Mouse (Mus musculus) small intestine, adult 2 months (tissue): ENCODE results near the gene Kat6b. TPM values are rescaled to one million over a fixed set of nuclear protein-coding genes. Genes with fewer than 3 reads are reported as not detected.
"Not testable (repeated sequence)": the region's sequence is repeated elsewhere in the genome, so short reads cannot be mapped to it uniquely, and the experiment has no call there.

Source experiments
- H3K27ac ChIP-seq: fragments of 200-500 bp; 2 replicates; pipeline ENCODE4 v1.5.1; 2012; ENCODE audit warnings: low read depth, low read length, control low read depth, inconsistent platforms; ENCODE audit not compliant: insufficient read depth
- H3K27me3 ChIP-seq: fragments of 200-500 bp; 2 replicates; pipeline ENCODE4 v1.6.1; 2012; ENCODE audit warnings: mild to moderate bottlenecking, moderate library complexity, low read length, inconsistent platforms; ENCODE audit not compliant: control insufficient read depth, insufficient read depth
- H3K36me3 ChIP-seq: fragments of 200-500 bp; 2 replicates; pipeline ENCODE4 v1.6.1; 2012; ENCODE audit warnings: mild to moderate bottlenecking, low read length, control low read depth, inconsistent platforms; ENCODE audit not compliant: control insufficient read depth, insufficient read depth
- H3K4me1 ChIP-seq: fragments of 200-500 bp; 2 replicates; pipeline ENCODE4 v1.6.1; 2012; ENCODE audit warnings: low read length, inconsistent platforms, mixed read lengths; ENCODE audit not compliant: control insufficient read depth, insufficient read depth, insufficient read length
- H3K4me3 ChIP-seq: fragments of 200-500 bp; 2 replicates; pipeline ENCODE4 v1.5.1; 2012; ENCODE audit warnings: low read depth, mild to moderate bottlenecking, control low read depth, inconsistent platforms, low read length, moderate library complexity
- CTCF ChIP-seq: fragments of 200-500 bp; IDR thresholded peaks from 2 replicates; pipeline ENCODE4 v1.5.1; 2012; ENCODE audit warnings: low read depth, mild to moderate bottlenecking, control low read depth, inconsistent platforms, low read length, moderate library complexity, mixed read lengths; ENCODE audit not compliant: insufficient replicate concordance, insufficient read length; ENCODE audit errors: extremely low read depth
- POLR2A ChIP-seq: fragments of 200-500 bp; IDR thresholded peaks from 2 replicates; pipeline ENCODE4 v1.6.1; 2012; ENCODE audit warnings: low read depth, mild to moderate bottlenecking, control low read depth, inconsistent platforms, low read length, moderate library complexity
- whole genome bisulfite sequencing: fragments of 180-500 bp; shearing (Covaris S2); methylation state at CpG from one replicate; pipeline ENCODE4 v1.1.7; 2018; 5-methylcytosine and 5-hydroxymethylcytosine counted together
- polyA plus RNA-seq: library from polyadenylated mRNA; depleted of rRNA; stranded (reverse); fragments of >200 nt; gene quantifications from 2 replicates; pipeline ENCODE4 v1.2.3, GENCODE M21; 2012

Gene Kat6b
- polyA plus RNA-seq, 1 experiment, result 8.3 TPM

GRCm38 (mm10) chr14:21659155-21659554, 177.9 kb downstream of the Kat6b start:
- TF ChIP-seq POLR2A (no peak), CTCF (no peak)
- 82% methylated on average over 13 of the region's 13 CpGs for WGBS
- H3K4me3 ChIP-seq, result no peak overlapping the region
- H3K36me3 ChIP-seq, result peaks cover 23% of the 10 kb centered on the region
- no peak overlapping the region for H3K27ac ChIP-seq
- no peaks in the 10 kb centered on the region for H3K4me1 ChIP-seq
- no peaks in the 10 kb centered on the region for H3K27me3 ChIP-seq

- WGBS, result 37% methylated on average over 5 of the region's 5 CpGs
- TF ChIP-seq CTCF, result peak; percentile 62; the same call in 1 of the 2 replicates
- TF ChIP-seq POLR2A, result no peak
- Histone ChIP-seq H3K36me3 (peaks cover 26% of the 10 kb centered on the region), H3K4me1 (no peaks in the 10 kb centered on the region), H3K27ac (no peak overlapping the region), H3K27me3 (no peaks in the 10 kb centered on the region), H3K4me3 (no peak overlapping the region)
Observed at GRCm38 (mm10) chr14:21659652-21660051, 178.4 kb downstream of the Kat6b start.

GRCm38 (mm10) chr14:21662465-21663142, 181.4 kb downstream of the Kat6b start:
- H3K27ac ChIP-seq, result no peak overlapping the region
- WGBS, result 68% methylated on average over 8 of the region's 8 CpGs
- no peaks in the 10 kb centered on the region for H3K27me3 ChIP-seq
- no peak overlapping the region for H3K4me3 ChIP-seq
- H3K36me3 ChIP-seq, result peaks cover 33% of the 10 kb centered on the region
- no peak for TF ChIP-seq POLR2A
- peak; percentile 36; the same call in 1 of the 2 replicates for TF ChIP-seq CTCF
- H3K4me1 ChIP-seq, result no peaks in the 10 kb centered on the region

- H3K4me3 ChIP-seq, result no peak overlapping the region
- H3K27ac ChIP-seq, result no peak overlapping the region
- peaks cover 35% of the 10 kb centered on the region for H3K36me3 ChIP-seq
- no peaks in the 10 kb centered on the region for H3K4me1 ChIP-seq
- 83% methylated on average over 11 of the region's 11 CpGs for WGBS
- TF ChIP-seq POLR2A, result no peak
- no peak for TF ChIP-seq CTCF
- H3K27me3 ChIP-seq, result no peaks in the 10 kb centered on the region
Observed at GRCm38 (mm10) chr14:21669218-21669617, 188.0 kb downstream of the Kat6b start.

- H3K36me3 ChIP-seq, result peaks cover 31% of the 10 kb centered on the region
- no peak for TF ChIP-seq CTCF
- no peak for TF ChIP-seq POLR2A
Observed at GRCm38 (mm10) chr14:21669633-21670421, 188.6 kb downstream of the Kat6b start.

GRCm38 (mm10) chr14:21670422-21671006, 189.3 kb downstream of the Kat6b start:
- peaks cover 28% of the 10 kb centered on the region for H3K36me3 ChIP-seq
- WGBS, result 95% methylated on average over 15 of the region's 15 CpGs
- not testable (repeated sequence) for H3K27ac ChIP-seq, H3K27me3 ChIP-seq, H3K4me1 ChIP-seq, H3K4me3 ChIP-seq

More at GRCm38 (mm10) chr14:21669633-21670421, 188.6 kb downstream of the Kat6b start:
- no peaks in the 10 kb centered on the region for H3K27me3 ChIP-seq
- H3K27ac ChIP-seq, result no peak overlapping the region
- H3K4me1 ChIP-seq, result no peaks in the 10 kb centered on the region
- H3K4me3 ChIP-seq, result no peak overlapping the region
- 79% methylated on average over 11 of the region's 11 CpGs for WGBS

GRCm38 (mm10) chr14:21673100-21673499, 191.9 kb downstream of the Kat6b start:
- no peak overlapping the region for H3K4me3 ChIP-seq
- WGBS, result 86% methylated on average over 4 of the region's 4 CpGs
- TF ChIP-seq POLR2A (no peak), CTCF (no peak)
- no peaks in the 10 kb centered on the region for H3K4me1 ChIP-seq
- H3K27ac ChIP-seq, result no peak overlapping the region
- peaks cover 25% of the 10 kb centered on the region for H3K36me3 ChIP-seq
- no peaks in the 10 kb centered on the region for H3K27me3 ChIP-seq
